In genomic region chr7:47035426-47035825, GRCm38 (mm10) we compare ENCODE assay signal across 29 mouse cellular contexts. TPM values are rescaled to one million over a fixed set of nuclear protein-coding genes. Genes with fewer than 3 reads are reported as not detected.
DNase-seq lines count a peak whose midpoint lies in the region; ATAC-seq and TF ChIP-seq lines count a peak whose summit lies in the region.
"Had no signal": no experiment of that assay in that cellular context is flagged by ENCODE, and none has a peak within 500 bp of the region (broad histone marks: within the 10 kb centered on the region; RNA-seq: fewer than 3 reads in every experiment).

No protein-coding gene starts in this region.

- no peaks in the 10 kb centered on the region for H3K9me3 ChIP-seq in intestine, embryonic 15.5 days
- H3K9me3 ChIP-seq: embryonic facial prominence, embryonic 10.5 days; embryonic facial prominence, embryonic 12.5 days; forebrain, embryonic 13.5 days; forebrain, embryonic 15.5 days had no signal

- WGBS in intestine, embryonic 15.5 days, result 75% methylated on average over 8 of the region's 8 CpGs

- H3K4me2 ChIP-seq in intestine, embryonic 15.5 days (replicated peaks), result no peak overlapping the region
- H3K4me2 ChIP-seq: embryonic facial prominence, embryonic 12.5 days; forebrain, embryonic 13.5 days; forebrain, embryonic 15.5 days had no signal

- no peak overlapping the region for H3K27ac ChIP-seq in gastrocnemius, adult 2 months
- H3K27ac ChIP-seq in bone marrow macrophage, adult 2 months (ENCODE audit: insufficient read depth, low read depth, low read length), result peak overlapping the region; percentile 38; the same call in 1 of the 2 replicates
- H3K27ac ChIP-seq in intestine, embryonic 15.5 days, result no peak overlapping the region
- H3K27ac ChIP-seq: embryonic facial prominence, embryonic 10.5 days; embryonic facial prominence, embryonic 12.5 days; forebrain, embryonic 13.5 days; forebrain, embryonic 15.5 days had no signal

- no peak overlapping the region for H3K9ac ChIP-seq in intestine, embryonic 15.5 days
- H3K9ac ChIP-seq: embryonic facial prominence, embryonic 12.5 days; forebrain, embryonic 13.5 days; forebrain, embryonic 15.5 days; forebrain, postnatal 0 days had no signal

- no peak for ATAC-seq in intestine, embryonic 15.5 days
- ATAC-seq: activated CD4-positive, CD25-positive, alpha-beta regulatory T cell, adult 4 months; forebrain, embryonic 13.5 days; forebrain, embryonic 15.5 days; forebrain, postnatal 0 days; Patski had no signal

- DNase-seq in gastrocnemius, adult 2 months, result peak; percentile 62
- DNase-seq in gastrocnemius, postnatal 25 days, result no peak
- peak; percentile 53 for DNase-seq in NIH3T3 (ENCODE audit: low read depth)
- peak; percentile 40 for DNase-seq in skeletal muscle tissue, adult 2 months (ENCODE audit: low read depth, low spot score)
- DNase-seq in adrenal gland, adult 2 months, result no peak
- DNase-seq: adrenal gland, postnatal 10 days; adrenal gland, postnatal 25 days; cerebellum, adult 11-12 months; cerebellum, adult 2 months; cerebellum, adult 9-10 months; cerebellum, postnatal 10 days; cerebellum, postnatal 25 days; forebrain, postnatal 0 days had no signal

- intact Hi-C loops in gastrocnemius, adult 2 months (cut with DNase I), result no loop called here

- no peak for TF ChIP-seq POLR2A in bone marrow macrophage, adult 2 months (IDR thresholded peaks at IDR 0.05; ENCODE audit: borderline replicate concordance, low read depth, low read length)

- TF ChIP-seq CTCF in gastrocnemius, adult 2 months (IDR thresholded peaks at IDR 0.05), result no peak
- TF ChIP-seq CTCF in bone marrow macrophage, adult 2 months (IDR thresholded peaks at IDR 0.05; ENCODE audit: low read depth, low read length), result no peak

- H3K27me3 ChIP-seq in intestine, embryonic 15.5 days (replicated peaks), result no peaks in the 10 kb centered on the region
- H3K27me3 ChIP-seq: embryonic facial prominence, embryonic 12.5 days; forebrain, embryonic 13.5 days; forebrain, embryonic 15.5 days; Patski had no signal

- no peak overlapping the region for H3K4me3 ChIP-seq in gastrocnemius, adult 2 months
- no peak overlapping the region for H3K4me3 ChIP-seq in bone marrow macrophage, adult 2 months (ENCODE audit: insufficient read depth, low read length)
- no peak overlapping the region for H3K4me3 ChIP-seq in intestine, embryonic 15.5 days (replicated peaks)
- H3K4me3 ChIP-seq: embryonic facial prominence, embryonic 10.5 days; embryonic facial prominence, embryonic 12.5 days; forebrain, embryonic 13.5 days; forebrain, embryonic 15.5 days had no signal

- H3K4me1 ChIP-seq in bone marrow macrophage, adult 2 months (ENCODE audit: control insufficient read depth, insufficient read depth, low read length), result peaks cover 20% of the 10 kb centered on the region
- no peaks in the 10 kb centered on the region for H3K4me1 ChIP-seq in intestine, embryonic 15.5 days (replicated peaks)
- H3K4me1 ChIP-seq: embryonic facial prominence, embryonic 10.5 days; embryonic facial prominence, embryonic 12.5 days had no signal

- H3K36me3 ChIP-seq in intestine, embryonic 15.5 days, result no peaks in the 10 kb centered on the region
- H3K36me3 ChIP-seq: embryonic facial prominence, embryonic 10.5 days; embryonic facial prominence, embryonic 12.5 days; forebrain, embryonic 15.5 days had no signal

RNA-seq across cellular contexts. Expression of gene Tmem86a, which starts 15.0 kb away (rescaled TPM):
- 1 to 10 TPM; 4.0 to 4.8 TPM for total RNA-seq in gastrocnemius, adult 2 months (2021)
- 1 to 10 TPM; 4.6 to 5.2 TPM for total RNA-seq in gastrocnemius, postnatal 25 days (2021)
- polyA plus RNA-seq in bone marrow macrophage, adult 2 months (2012; ENCODE audit: insufficient read depth, insufficient read length, missing spikeins), result 100 and 103 TPM in 2 replicates
- total RNA-seq in adrenal gland, adult 2 months (2021), result 10 to 100 TPM; 17.9 to 61.5 TPM
- polyA plus RNA-seq in adrenal gland, adult 2 months (2012; rRNA removed), result 93.2 and 164 TPM in 2 replicates
- polyA plus RNA-seq in intestine, embryonic 15.5 days (2015; fragmentation: Nextera tagmentation; extraction: Ambion mirVana), result 48.8 and 50.4 TPM in 2 replicates

RNA-seq across cellular contexts. Expression of gene Spty2d1, which starts 27.2 kb away (rescaled TPM):
- 1 to 10 TPM; 4.1 to 5.7 TPM for total RNA-seq in gastrocnemius, adult 2 months (2021)
- 1 to 10 TPM; 4.7 to 4.8 TPM for total RNA-seq in gastrocnemius, postnatal 25 days (2021)
- polyA plus RNA-seq in bone marrow macrophage, adult 2 months (2012; ENCODE audit: insufficient read depth, insufficient read length, missing spikeins), result 12.6 and 14.8 TPM in 2 replicates
- 10 to 100 TPM; 16.6 to 20.5 TPM for total RNA-seq in adrenal gland, adult 2 months (2021)
- 2.7 and 4.4 TPM in 2 replicates for polyA plus RNA-seq in adrenal gland, adult 2 months (2012; rRNA removed)
- polyA plus RNA-seq in intestine, embryonic 15.5 days (2015; fragmentation: Nextera tagmentation; extraction: Ambion mirVana), result 16.5 and 17.2 TPM in 2 replicates

RNA-seq across cellular contexts. Expression of gene Gm9999, which starts 52.0 kb away (rescaled TPM):
- total RNA-seq in gastrocnemius, adult 2 months (2021), result not detected
- total RNA-seq in gastrocnemius, postnatal 25 days (2021), result not detected
- not detected in 2 replicates for polyA plus RNA-seq in bone marrow macrophage, adult 2 months (2012; ENCODE audit: insufficient read depth, insufficient read length, missing spikeins)
- not detected for total RNA-seq in adrenal gland, adult 2 months (2021)
- polyA plus RNA-seq in adrenal gland, adult 2 months (2012; rRNA removed), result not detected in 2 replicates
- not detected in 2 replicates for polyA plus RNA-seq in intestine, embryonic 15.5 days (2015; fragmentation: Nextera tagmentation; extraction: Ambion mirVana)
- total RNA-seq: adrenal gland, adult 18-20 months; adrenal gland, postnatal 10 days; adrenal gland, postnatal 25 days; adrenal gland, postnatal 4 days; ES-E14; forebrain, postnatal 0 days; MEL had no signal
- polyA plus RNA-seq: activated CD4-positive, CD25-positive, alpha-beta regulatory T cell, adult 4 months; C2C12; cerebellum, adult 2 months; cortical plate, adult 2 months; embryonic facial prominence, embryonic 10.5 days; embryonic facial prominence, embryonic 12.5 days; embryonic facial prominence, embryonic 14.5 days; forebrain, embryonic 11.5 days; forebrain, embryonic 13.5 days; forebrain, embryonic 15.5 days; forebrain, postnatal 0 days; Patski had no signal

Comparison
In these comparisons a context has a peak if more than half of its experiments do, and no peak if none do; other contexts are left out.
1. DNase-seq: peak in gastrocnemius, adult 2 months (single experiment), NIH3T3 (single experiment) and skeletal muscle tissue, adult 2 months (single experiment); none in gastrocnemius, postnatal 25 days (single experiment) and adrenal gland, adult 2 months (single experiment).